In genomic region chr19:40371866-40372265, GRCm38 (mm10) we compare ENCODE assay signal across 18 mouse cellular contexts.
DNase-seq lines count a peak whose midpoint lies in the region; ATAC-seq and TF ChIP-seq lines count a peak whose summit lies in the region.
"Had no signal": no experiment of that assay in that cellular context is flagged by ENCODE, and none has a peak within 500 bp of the region (broad histone marks: within the 10 kb centered on the region; RNA-seq: fewer than 3 reads in every experiment).

No protein-coding gene starts in this region.

- no peak overlapping the region for H3K9ac ChIP-seq in forebrain, embryonic 13.5 days
- H3K9ac ChIP-seq in forebrain, embryonic 11.5 days (ENCODE audit: low read length): no peak overlapping the region
- H3K9ac ChIP-seq in heart, postnatal 0 days (replicated peaks; ENCODE audit: low read depth, low read length): no peak overlapping the region
- H3K9ac ChIP-seq: liver, embryonic 12.5 days; lung, embryonic 15.5 days had no signal

- no peaks in the 10 kb centered on the region for H3K9me3 ChIP-seq in forebrain, embryonic 13.5 days (replicated peaks)
- no peaks in the 10 kb centered on the region for H3K9me3 ChIP-seq in forebrain, embryonic 11.5 days (ENCODE audit: control insufficient read depth, low read length)
- no peaks in the 10 kb centered on the region for H3K9me3 ChIP-seq in heart, postnatal 0 days (replicated peaks; ENCODE audit: control insufficient read depth, low read length)
- H3K9me3 ChIP-seq: embryonic facial prominence, embryonic 10.5 days; limb, embryonic 10.5 days; liver, embryonic 12.5 days; lung, embryonic 15.5 days had no signal

- H3K27me3 ChIP-seq in forebrain, embryonic 13.5 days: no peaks in the 10 kb centered on the region
- no peaks in the 10 kb centered on the region for H3K27me3 ChIP-seq in forebrain, embryonic 11.5 days (ENCODE audit: control insufficient read depth, insufficient read depth, low read length)
- no peaks in the 10 kb centered on the region for H3K27me3 ChIP-seq in heart, postnatal 0 days (ENCODE audit: control insufficient read depth, insufficient read depth, low read length)
- H3K27me3 ChIP-seq: liver, embryonic 12.5 days; lung, embryonic 15.5 days had no signal

- peaks cover 32% of the 10 kb centered on the region for H3K36me3 ChIP-seq in forebrain, embryonic 13.5 days (ENCODE audit: poor library complexity, severe bottlenecking)
- H3K36me3 ChIP-seq in forebrain, embryonic 11.5 days (ENCODE audit: control insufficient read depth, insufficient read depth, low read length): no peaks in the 10 kb centered on the region; the same call in 1 of the 2 replicates
- peaks cover 50% of the 10 kb centered on the region for H3K36me3 ChIP-seq in heart, postnatal 0 days (replicated peaks; ENCODE audit: control insufficient read depth, insufficient read depth, low read length)
- H3K36me3 ChIP-seq: embryonic facial prominence, embryonic 10.5 days; limb, embryonic 10.5 days; lung, embryonic 15.5 days had no signal

- H3K27ac ChIP-seq in forebrain, embryonic 13.5 days: peak overlapping the region; percentile 49
- no peak overlapping the region for H3K27ac ChIP-seq in forebrain, embryonic 11.5 days (ENCODE audit: low read depth, low read length)
- H3K27ac ChIP-seq in heart, postnatal 0 days (ENCODE audit: low read depth): peak overlapping the region; percentile 97
- H3K27ac ChIP-seq: embryonic facial prominence, embryonic 10.5 days; limb, embryonic 10.5 days; lung, embryonic 15.5 days had no signal

- 25% methylated on average over 4 of the region's 4 CpGs for WGBS in forebrain, embryonic 13.5 days
- WGBS in forebrain, embryonic 11.5 days: 46% methylated on average over 4 of the region's 4 CpGs
- 78% methylated on average over 4 of the region's 4 CpGs for WGBS in heart, postnatal 0 days

- no peak for TF ChIP-seq POLR2A in brain, embryonic 14.5 days (IDR thresholded peaks at IDR 0.05; ENCODE audit: borderline replicate concordance, extremely low read depth, insufficient read depth, insufficient read length, poor library complexity, severe bottlenecking)

- DNase-seq in forebrain, embryonic 11.5 days (ENCODE audit: low spot score): no peak
- no peak for DNase-seq in heart, postnatal 0 days (ENCODE audit: low spot score)
- no peak for DNase-seq in heart, adult 9 months (ENCODE audit: low spot score in 2 of 2)
- peak; percentile 22 for DNase-seq in 3T3-L1 (ENCODE audit: low read depth, low spot score)
- DNase-seq in brain, embryonic 14.5 days (ENCODE audit: low read depth): peak; percentile 41
- no peak for DNase-seq in kidney, postnatal 36 days
- no peak for DNase-seq in urinary bladder, adult 2 months (ENCODE audit: low spot score)
- DNase-seq: adrenal gland, adult 8-10 months; cerebellum, postnatal 10 days; gastrocnemius, postnatal 14 days; kidney, adult 2 months; retina, postnatal 1 day; thymus, adult 18-20 months had no signal

- H3K4me1 ChIP-seq in forebrain, embryonic 13.5 days: peaks cover 15% of the 10 kb centered on the region
- no peaks in the 10 kb centered on the region for H3K4me1 ChIP-seq in forebrain, embryonic 11.5 days (replicated peaks; ENCODE audit: control insufficient read depth, insufficient read depth, low read length)
- H3K4me1 ChIP-seq in heart, postnatal 0 days (ENCODE audit: control insufficient read depth, insufficient read depth): peaks cover 58% of the 10 kb centered on the region

- no peak for ATAC-seq in forebrain, embryonic 13.5 days
- no peak for ATAC-seq in forebrain, embryonic 11.5 days (replicated peaks; ENCODE audit: low FRiP score)
- ATAC-seq in heart, postnatal 0 days (ENCODE audit: insufficient read depth, low read depth): no peak
- ATAC-seq: liver, embryonic 12.5 days had no signal

- no peak for TF ChIP-seq EP300 in heart, postnatal 0 days (IDR thresholded peaks at IDR 0.05; ENCODE audit: low read depth)

- H3K4me2 ChIP-seq in forebrain, embryonic 13.5 days: no peak overlapping the region
- H3K4me2 ChIP-seq in forebrain, embryonic 11.5 days (ENCODE audit: low read depth, low read length, severe bottlenecking): no peak overlapping the region
- H3K4me2 ChIP-seq in heart, postnatal 0 days (ENCODE audit: low read depth, low read length): no peak overlapping the region
- H3K4me2 ChIP-seq: liver, embryonic 12.5 days; lung, embryonic 15.5 days had no signal

- no peak overlapping the region for H3K4me3 ChIP-seq in forebrain, embryonic 13.5 days
- H3K4me3 ChIP-seq in forebrain, embryonic 11.5 days (ENCODE audit: low read depth, low read length): no peak overlapping the region
- no peak overlapping the region for H3K4me3 ChIP-seq in heart, postnatal 0 days (ENCODE audit: low read depth, low read length)
- H3K4me3 ChIP-seq: embryonic facial prominence, embryonic 10.5 days; limb, embryonic 10.5 days; liver, embryonic 12.5 days; lung, embryonic 15.5 days had no signal

- no peak for TF ChIP-seq CTCF in heart, postnatal 0 days (IDR thresholded peaks at IDR 0.05; ENCODE audit: low read depth)
- TF ChIP-seq CTCF in brain, embryonic 14.5 days (IDR thresholded peaks at IDR 0.05; ENCODE audit: borderline replicate concordance, extremely low read depth, insufficient read depth, insufficient read length): no peak

Comparison
In these comparisons a context has a peak if more than half of its experiments do, and no peak if none do; other contexts are left out.
1. DNase-seq: peak in 3T3-L1 (single experiment) and brain, embryonic 14.5 days (single experiment); none in forebrain, embryonic 11.5 days (single experiment), heart, postnatal 0 days (single experiment), heart, adult 9 months (0 of 2), kidney, postnatal 36 days (0 of 2) and urinary bladder, adult 2 months (single experiment).